Mouse (Mus musculus) thymus, adult 18-20 months (tissue): ENCODE results near the gene Lyzl4.
"Not testable (repeated sequence)": the region's sequence is repeated elsewhere in the genome, so short reads cannot be mapped to it uniquely, and the experiment has no call there.

Experiments used
- DNase-seq, 2 experiments: peaks; one replicate each; pipeline ENCODE4 v3.0.0; 2022; ENCODE audit warnings: mixed read lengths in 2 of 2

Lyzl4 gene

GRCm38 (mm10) chr9:121600201-121600860 is 41.6 kb downstream of the Lyzl4 start:
- DNase-seq = no peak

- no peak for DNase-seq
These were observed 42.3 kb downstream of the Lyzl4 start for GRCm38 (mm10) chr9:121599551-121599950.

- DNase-seq = no peak
These were observed 43.8 kb downstream of the Lyzl4 start for GRCm38 (mm10) chr9:121598106-121598505.

GRCm38 (mm10) chr9:121594771-121595170 is 47.1 kb downstream of the Lyzl4 start:
- DNase-seq = no peak

GRCm38 (mm10) chr9:121593768-121594167 is 48.1 kb downstream of the Lyzl4 start:
- not testable (repeated sequence) for DNase-seq

- DNase-seq = no peak
These were observed 48.8 kb downstream of the Lyzl4 start for GRCm38 (mm10) chr9:121592948-121593550.

GRCm38 (mm10) chr9:121589533-121589932 is 52.4 kb downstream of the Lyzl4 start:
- DNase-seq = no peak

GRCm38 (mm10) chr9:121574380-121574779 is 67.5 kb downstream of the Lyzl4 start:
- no peak for DNase-seq

GRCm38 (mm10) chr9:121568451-121568850 is 73.4 kb downstream of the Lyzl4 start:
- DNase-seq = no peak

GRCm38 (mm10) chr9:121566387-121566786 is 75.5 kb downstream of the Lyzl4 start:
- no peak for DNase-seq

- no peak for DNase-seq
These were observed 78.6 kb downstream of the Lyzl4 start for GRCm38 (mm10) chr9:121563276-121563675.

- DNase-seq = no peak
These were observed 81.4 kb downstream of the Lyzl4 start for GRCm38 (mm10) chr9:121560515-121560914.

- no peak for DNase-seq
These were observed 83.7 kb downstream of the Lyzl4 start for GRCm38 (mm10) chr9:121558167-121558566.

- DNase-seq = no peak
These were observed 85.0 kb downstream of the Lyzl4 start for GRCm38 (mm10) chr9:121556913-121557312.

GRCm38 (mm10) chr9:121555395-121556000 is 86.4 kb downstream of the Lyzl4 start:
- DNase-seq = no peak

- no peak for DNase-seq
These were observed 88.3 kb downstream of the Lyzl4 start for GRCm38 (mm10) chr9:121553643-121554042.

- DNase-seq = no peak
These were observed 91.5 kb downstream of the Lyzl4 start for GRCm38 (mm10) chr9:121550327-121550771.

GRCm38 (mm10) chr9:121549444-121549843 is 92.5 kb downstream of the Lyzl4 start:
- no peak for DNase-seq

- no peak for DNase-seq
These were observed 92.9 kb downstream of the Lyzl4 start for GRCm38 (mm10) chr9:121549010-121549409.

GRCm38 (mm10) chr9:121547431-121547830 is 94.5 kb downstream of the Lyzl4 start:
- no peak for DNase-seq

GRCm38 (mm10) chr9:121541530-121541929 is 100.4 kb downstream of the Lyzl4 start:
- DNase-seq = no peak

GRCm38 (mm10) chr9:121532626-121533025 is 109.3 kb downstream of the Lyzl4 start:
- no peak for DNase-seq

GRCm38 (mm10) chr9:121528605-121529357 is 113.1 kb downstream of the Lyzl4 start:
- DNase-seq = no peak
